Mouse (Mus musculus) liver, postnatal 0 days (tissue): ENCODE results near the gene Rpl38. TPM values are rescaled to one million over a fixed set of nuclear protein-coding genes. Genes with fewer than 3 reads are reported as not detected.

ENCODE experiments used
- ATAC-seq: fragments of 200-750 bp; cut with Nextera tagmentation; 2 replicates; pipeline ENCODE4 v1.8.0; 2017; ENCODE audit warnings: mild to moderate bottlenecking, moderate library complexity
- DNase-seq: peaks from one replicate; pipeline ENCODE4 v3.0.0-alpha.2; 2016
- H3K27ac ChIP-seq: fragments of 300-500 bp; sonication (generic); 2 replicates; pipeline ENCODE4 v1.5.1; 2014; ENCODE audit warnings: antibody characterized with exemption, moderate library complexity, mild to moderate bottlenecking, low read depth
- H3K27me3 ChIP-seq: fragments of 300-500 bp; sonication (generic); 2 replicates; pipeline ENCODE4 v1.6.1; 2014; ENCODE audit warnings: low read length, control low read depth, mixed read lengths; ENCODE audit not compliant: insufficient read depth
- H3K36me3 ChIP-seq: fragments of 300-500 bp; sonication (generic); replicated peaks from 2 replicates; pipeline ENCODE4 v1.6.1; 2014; ENCODE audit warnings: mild to moderate bottlenecking, control low read depth, low read length, moderate library complexity, mixed read lengths; ENCODE audit not compliant: insufficient read depth
- H3K4me1 ChIP-seq: fragments of 300-500 bp; sonication (generic); 2 replicates; pipeline ENCODE4 v1.6.1; 2014; ENCODE audit warnings: antibody characterized with exemption, mild to moderate bottlenecking, control low read depth; ENCODE audit not compliant: insufficient read depth
- H3K4me2 ChIP-seq: fragments of 300-500 bp; sonication (generic); 2 replicates; pipeline ENCODE4 v1.6.1; 2014; ENCODE audit warnings: low read depth, mild to moderate bottlenecking, low read length, moderate library complexity, mixed read lengths
- H3K4me3 ChIP-seq: fragments of 300-500 bp; sonication (generic); 2 replicates; pipeline ENCODE4 v1.5.1; 2014; ENCODE audit warnings: low read depth, low read length
- H3K9ac ChIP-seq: fragments of 300-500 bp; sonication (generic); replicated peaks from 2 replicates; pipeline ENCODE4 v1.6.1; 2014; ENCODE audit warnings: mild to moderate bottlenecking, moderate library complexity
- H3K9me3 ChIP-seq: fragments of 300-500 bp; sonication (generic); 2 replicates; pipeline ENCODE4 v1.6.1; 2016; ENCODE audit warnings: mild to moderate bottlenecking, control low read depth, low read length, mixed read lengths
- CTCF ChIP-seq: sonication (generic); IDR thresholded peaks from 2 replicates; pipeline ENCODE4 v1.5.1; 2016; ENCODE audit warnings: antibody characterized with exemption, low read depth
- EP300 ChIP-seq: IDR thresholded peaks from 2 replicates; pipeline ENCODE4 v1.6.1; 2016; ENCODE audit warnings: antibody characterized with exemption, low read depth, mild to moderate bottlenecking
- WGBS: fragments of 180-500 bp; shearing (Covaris S2); extraction: QIAGEN DNeasy Blood & Tissue Kit; methylation state at CpG from one replicate; pipeline ENCODE4 v1.1.7; 2014; ENCODE audit not compliant: insufficient replicate concordance; 5-methylcytosine and 5-hydroxymethylcytosine counted together
- polyA plus RNA-seq: library from polyadenylated mRNA; unstranded; fragments of >200 nt; fragmentation: Nextera tagmentation; extraction: Ambion mirVana; gene quantifications from 2 replicates; pipeline ENCODE4 v1.2.1, GENCODE M21; 2015

Gene Rpl38
- polyA plus RNA-seq, 1 experiment from 2014 or later: 837 TPM

GRCm38 (mm10) chr11:114702311-114702995 lies 34.1 kb downstream of the Rpl38 start:
- no peaks in the 10 kb centered on the region for H3K4me1 ChIP-seq
- no peak overlapping the region for H3K4me3 ChIP-seq
- H3K9me3 ChIP-seq: no peaks in the 10 kb centered on the region
- H3K36me3 ChIP-seq: no peaks in the 10 kb centered on the region; the same call in 1 of the 2 replicates
- no peak for DNase-seq
- H3K4me2 ChIP-seq: no peak overlapping the region
- WGBS: 62% methylated on average over 15 of the region's 15 CpGs
- H3K27ac ChIP-seq: no peak overlapping the region
- H3K27me3 ChIP-seq: no peaks in the 10 kb centered on the region
- ATAC-seq: no peak
- H3K9ac ChIP-seq: no peak overlapping the region
- no peak for TF ChIP-seq EP300
- TF ChIP-seq CTCF: no peak

- WGBS: 61% methylated on average over 6 of the region's 6 CpGs
- no peak overlapping the region for H3K27ac ChIP-seq
- no peak for TF ChIP-seq CTCF
- TF ChIP-seq EP300: no peak
- H3K27me3 ChIP-seq: no peaks in the 10 kb centered on the region
- H3K4me2 ChIP-seq: no peak overlapping the region
- no peak overlapping the region for H3K4me3 ChIP-seq
- no peaks in the 10 kb centered on the region for H3K4me1 ChIP-seq
- no peak for ATAC-seq
- no peak for DNase-seq
- peaks cover 4% of the 10 kb centered on the region; the same call in 1 of the 2 replicates for H3K36me3 ChIP-seq
- no peaks in the 10 kb centered on the region for H3K9me3 ChIP-seq
- H3K9ac ChIP-seq: no peak overlapping the region
Observed at GRCm38 (mm10) chr11:114702996-114703361, 34.7 kb downstream of the Rpl38 start.

GRCm38 (mm10) chr11:114704071-114704913 lies 36.0 kb downstream of the Rpl38 start:
- Histone ChIP-seq H3K4me1 (no peaks in the 10 kb centered on the region), H3K27ac (no peak overlapping the region), H3K9me3 (no peaks in the 10 kb centered on the region), H3K27me3 (no peaks in the 10 kb centered on the region), H3K4me2 (no peak overlapping the region), H3K36me3 (peaks cover 4% of the 10 kb centered on the region; the same call in 1 of the 2 replicates), H3K4me3 (no peak overlapping the region), H3K9ac (no peak overlapping the region)
- ATAC-seq (no peak), DNase-seq (no peak)
- TF ChIP-seq CTCF: no peak
- no peak for TF ChIP-seq EP300
- WGBS: 68% methylated on average over 22 of the region's 22 CpGs

GRCm38 (mm10) chr11:114706358-114706757 lies 38.0 kb downstream of the Rpl38 start:
- no peak overlapping the region for H3K4me2 ChIP-seq
- no peak overlapping the region for H3K27ac ChIP-seq
- DNase-seq (no peak), ATAC-seq (no peak)
- peaks cover 4% of the 10 kb centered on the region; the same call in 1 of the 2 replicates for H3K36me3 ChIP-seq
- H3K4me1 ChIP-seq: no peaks in the 10 kb centered on the region
- H3K4me3 ChIP-seq: no peak overlapping the region
- H3K9ac ChIP-seq: no peak overlapping the region
- 52% methylated on average over 5 of the region's 5 CpGs for WGBS
- no peaks in the 10 kb centered on the region for H3K27me3 ChIP-seq
- H3K9me3 ChIP-seq: no peaks in the 10 kb centered on the region
- no peak for TF ChIP-seq EP300
- no peak for TF ChIP-seq CTCF

- 79% methylated on average over 3 of the region's 3 CpGs for WGBS
- DNase-seq: no peak
Observed at GRCm38 (mm10) chr11:114711393-114711792, 43.1 kb downstream of the Rpl38 start.

GRCm38 (mm10) chr11:114711861-114712260 lies 43.5 kb downstream of the Rpl38 start:
- H3K4me1 ChIP-seq: no peaks in the 10 kb centered on the region
- no peak for DNase-seq
- 80% methylated on average over 12 of the region's 12 CpGs for WGBS

More at GRCm38 (mm10) chr11:114711393-114711792, 43.1 kb downstream of the Rpl38 start:
- Histone ChIP-seq H3K4me2 (no peak overlapping the region), H3K4me1 (no peaks in the 10 kb centered on the region), H3K27ac (no peak overlapping the region), H3K9me3 (no peaks in the 10 kb centered on the region), H3K9ac (no peak overlapping the region), H3K27me3 (no peaks in the 10 kb centered on the region), H3K36me3 (peaks cover 6% of the 10 kb centered on the region; the same call in 1 of the 2 replicates), H3K4me3 (no peak overlapping the region)
- ATAC-seq: no peak
- TF ChIP-seq EP300 (no peak), CTCF (no peak)

More at GRCm38 (mm10) chr11:114711861-114712260, 43.5 kb downstream of the Rpl38 start:
- Histone ChIP-seq H3K4me3 (no peak overlapping the region), H3K27me3 (no peaks in the 10 kb centered on the region), H3K9ac (no peak overlapping the region), H3K36me3 (peaks cover 6% of the 10 kb centered on the region; the same call in 1 of the 2 replicates), H3K27ac (no peak overlapping the region), H3K4me2 (no peak overlapping the region), H3K9me3 (no peaks in the 10 kb centered on the region)
- TF ChIP-seq CTCF: no peak
- no peak for TF ChIP-seq EP300
- ATAC-seq: no peak
